36 mouse cellular contexts compared by ENCODE assay signal in genomic region chr4:107072343-107072742, GRCm38 (mm10). TPM values are rescaled to one million over a fixed set of nuclear protein-coding genes. Genes with fewer than 3 reads are reported as not detected.
"Had no signal": no experiment of that assay in that cellular context is flagged by ENCODE, and none has a peak within 500 bp of the region (broad histone marks: within the 10 kb centered on the region; RNA-seq: fewer than 3 reads in every experiment).

No protein-coding gene starts in this region.

- H3K27ac ChIP-seq: embryonic facial prominence, embryonic 10.5 days; embryonic facial prominence, embryonic 12.5 days; embryonic facial prominence, embryonic 13.5 days; embryonic facial prominence, embryonic 15.5 days; forebrain, embryonic 10.5 days; forebrain, embryonic 12.5 days; forebrain, embryonic 13.5 days; forebrain, embryonic 15.5 days; gastrocnemius, adult 2 months; heart, adult 2 months had no signal

- H3K36me3 ChIP-seq: embryonic facial prominence, embryonic 10.5 days; embryonic facial prominence, embryonic 12.5 days; embryonic facial prominence, embryonic 13.5 days; embryonic facial prominence, embryonic 15.5 days; forebrain, embryonic 10.5 days; forebrain, embryonic 12.5 days; forebrain, embryonic 15.5 days had no signal

- H3K27me3 ChIP-seq: embryonic facial prominence, embryonic 12.5 days; embryonic facial prominence, embryonic 13.5 days; embryonic facial prominence, embryonic 15.5 days; forebrain, embryonic 15.5 days had no signal

- H3K4me2 ChIP-seq: embryonic facial prominence, embryonic 12.5 days; embryonic facial prominence, embryonic 13.5 days; embryonic facial prominence, embryonic 15.5 days; forebrain, embryonic 12.5 days; forebrain, embryonic 13.5 days; forebrain, embryonic 15.5 days had no signal

- H3K9ac ChIP-seq: embryonic facial prominence, embryonic 12.5 days; embryonic facial prominence, embryonic 13.5 days; embryonic facial prominence, embryonic 15.5 days; forebrain, embryonic 12.5 days; forebrain, embryonic 13.5 days; forebrain, embryonic 15.5 days; forebrain, postnatal 0 days had no signal

- H3K9me3 ChIP-seq: embryonic facial prominence, embryonic 10.5 days; embryonic facial prominence, embryonic 12.5 days; embryonic facial prominence, embryonic 13.5 days; embryonic facial prominence, embryonic 15.5 days; forebrain, embryonic 10.5 days; forebrain, embryonic 12.5 days; forebrain, embryonic 13.5 days; forebrain, embryonic 15.5 days had no signal

- DNase-seq: cerebellum, adult 9-10 months; cerebellum, adult 9-11 months; cerebellum, postnatal 10 days; cerebellum, postnatal 14 days; cerebellum, postnatal 25 days; cerebellum, postnatal 36 days; embryo, embryonic 11 days; forebrain, postnatal 0 days; gastrocnemius, adult 2 months; gastrocnemius, postnatal 10 days; gastrocnemius, postnatal 14 days; gastrocnemius, postnatal 25 days; gastrocnemius, postnatal 36 days; heart, adult 11 months; heart, adult 18-20 months; heart, adult 2 months had no signal

- ATAC-seq: forebrain, embryonic 13.5 days; forebrain, embryonic 14.5 days; forebrain, embryonic 15.5 days; forebrain, embryonic 16.5 days; forebrain, postnatal 0 days had no signal

- H3K4me3 ChIP-seq: embryonic facial prominence, embryonic 10.5 days; embryonic facial prominence, embryonic 12.5 days; embryonic facial prominence, embryonic 13.5 days; embryonic facial prominence, embryonic 15.5 days; erythroblast, embryonic 14.5 days; forebrain, embryonic 10.5 days; forebrain, embryonic 12.5 days; forebrain, embryonic 13.5 days; forebrain, embryonic 15.5 days; gastrocnemius, adult 2 months; heart, adult 2 months had no signal

RNA-seq across cellular contexts. Expression of gene Cdcp2, which starts 24.3 kb away (rescaled TPM):
- total RNA-seq: common myeloid progenitor, adult 5-6 weeks; forebrain, postnatal 0 days; gastrocnemius, adult 18-20 months; gastrocnemius, adult 2 months; gastrocnemius, adult 8-10 months; gastrocnemius, postnatal 10 days; gastrocnemius, postnatal 14 days; gastrocnemius, postnatal 25 days; gastrocnemius, postnatal 36 days; gastrocnemius, postnatal 4 days; granulocyte monocyte progenitor cell, adult 5-6 weeks; heart, adult 18-20 months; heart, adult 2 months; heart, adult 8-10 months had no signal
- polyA plus RNA-seq: cortical plate, adult 2 months; embryonic facial prominence, embryonic 11.5 days; embryonic facial prominence, embryonic 13.5 days; embryonic facial prominence, embryonic 15.5 days; forebrain, embryonic 12.5 days; forebrain, embryonic 13.5 days; forebrain, embryonic 14.5 days; forebrain, embryonic 15.5 days; forebrain, embryonic 16.5 days; forebrain, postnatal 0 days; frontal cortex, adult 2 months; heart, adult 2 months had no signal
